Mouse (Mus musculus): Measurements from ENCODE around the gene Spdye4a.

DNA sequence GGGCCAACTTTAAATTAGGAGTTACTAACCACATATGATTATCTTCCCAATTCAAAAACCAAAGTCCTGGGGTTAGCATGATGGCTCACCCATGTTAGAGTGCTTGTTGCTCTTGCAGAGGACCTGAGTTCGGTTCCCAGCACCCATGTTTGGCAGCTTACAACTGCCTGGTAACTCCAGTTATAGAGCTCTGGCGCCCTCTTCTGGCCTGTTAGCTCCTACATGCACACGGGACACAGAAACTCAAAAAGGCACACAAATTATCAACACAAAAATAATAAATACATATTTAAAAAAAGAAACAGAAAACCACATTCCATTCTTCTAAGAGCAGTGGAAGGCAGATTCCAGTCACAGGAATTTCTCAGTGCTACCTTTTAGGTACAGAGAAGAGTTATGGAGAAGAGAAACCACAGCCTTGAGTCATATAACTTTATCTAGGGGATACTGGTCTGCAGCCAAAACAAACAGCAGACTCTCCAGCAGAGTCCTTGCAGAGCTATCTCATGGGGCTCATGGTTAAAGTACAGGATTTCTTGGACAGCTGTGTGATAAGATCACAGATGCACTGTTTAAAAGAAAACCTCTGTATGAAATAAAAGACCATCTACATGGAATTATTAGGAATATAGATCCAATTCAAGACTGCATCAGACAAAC is 49.0 kb downstream of the Spdye4a start:
- TF ChIP-seq CTCF (IDR thresholded peaks at IDR 0.05; ENCODE audit: low read depth) = peak; percentile 33; the same call in 1 of the 2 replicates
- TF ChIP-seq EP300 (IDR thresholded peaks at IDR 0.05; ENCODE audit: low read depth) = no peak
